Mouse (Mus musculus): Measurements from ENCODE around the gene Gli3.

Gene Gli3

GRCm38 (mm10) chr13:15495820-15496219 is 32.8 kb downstream of the Gli3 start:
- no peak for DNase-seq

DNA sequence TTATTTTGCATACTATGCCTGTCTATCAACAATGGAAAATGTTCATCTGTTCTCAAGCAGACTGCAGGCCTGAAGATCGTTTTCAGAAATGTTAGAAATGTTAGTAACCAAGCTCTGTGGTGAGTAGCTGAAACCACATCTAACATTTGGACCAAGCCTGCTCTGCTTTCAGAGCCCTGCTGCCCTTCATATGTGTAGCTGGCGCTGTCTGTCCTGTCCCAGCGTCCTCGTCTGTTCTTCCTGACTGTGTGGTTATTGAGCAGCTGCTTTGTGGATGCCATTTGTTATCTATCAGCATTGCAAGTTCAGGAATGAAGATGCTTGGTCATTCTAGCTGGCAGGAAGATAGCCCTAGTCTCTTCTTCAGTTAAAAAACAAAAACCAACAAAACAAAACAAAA is 35.3 kb downstream of the Gli3 start:
- DNase-seq: no peak

- no peak for DNase-seq
Measured at GRCm38 (mm10) chr13:15510925-15511324, 47.9 kb downstream of the Gli3 start.

- DNase-seq: no peak
Measured at GRCm38 (mm10) chr13:15513114-15513513, 50.1 kb downstream of the Gli3 start.

DNA sequence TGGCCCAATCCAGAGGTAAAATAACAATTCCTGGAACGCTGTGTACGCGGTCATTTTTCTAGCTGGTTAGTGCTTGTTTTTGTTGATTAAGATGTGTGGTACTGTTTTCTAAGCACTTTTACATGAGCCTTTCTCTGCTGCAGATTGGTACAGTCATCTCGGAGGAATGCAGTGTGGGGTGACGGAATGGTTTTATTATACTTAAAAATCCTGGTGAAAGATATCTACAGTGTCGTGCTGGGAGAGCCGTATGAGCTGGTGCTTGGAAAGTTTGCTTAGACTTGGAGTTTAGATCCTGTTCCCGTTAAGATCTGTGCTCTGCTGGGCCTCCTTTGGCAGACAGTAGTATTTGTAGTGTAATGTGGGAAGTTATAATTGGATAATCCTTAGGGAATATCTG is 51.0 kb downstream of the Gli3 start:
- no peak for DNase-seq

DNA sequence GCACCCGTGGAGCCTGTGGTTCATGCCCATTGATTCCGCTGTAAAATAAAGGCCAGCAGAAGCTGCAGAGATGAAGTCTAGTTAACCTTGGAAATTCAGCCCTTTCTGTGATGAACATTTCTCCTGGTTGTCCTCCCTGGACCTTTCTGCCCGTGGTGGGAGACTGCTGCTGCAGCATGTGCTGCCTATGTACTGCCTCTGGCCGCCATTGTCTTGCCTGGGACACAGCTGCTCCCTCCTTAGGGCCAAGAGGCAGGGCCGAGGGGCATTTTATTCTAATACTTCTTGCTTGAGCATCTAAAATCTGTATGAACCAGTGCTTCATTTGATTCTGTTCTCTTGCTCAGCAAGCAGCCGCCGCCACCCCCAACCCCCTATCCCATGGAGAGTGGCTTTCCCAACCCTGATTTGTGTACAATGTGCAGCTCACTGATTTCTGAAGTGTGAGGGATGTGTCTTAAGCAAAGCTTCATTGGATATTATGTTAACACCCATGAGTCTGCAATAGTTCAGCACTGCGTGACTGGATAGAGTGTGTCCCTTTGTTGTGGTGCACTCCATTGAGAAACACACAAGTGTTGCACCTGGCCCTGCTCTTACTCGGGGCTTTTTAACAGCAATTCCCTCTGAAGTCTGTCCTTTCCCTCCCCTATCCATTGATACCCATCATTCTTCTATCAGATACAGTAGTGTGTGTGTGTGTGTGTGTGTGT is 54.2 kb downstream of the Gli3 start:
- no peak for DNase-seq

- peak in 1 of 2 experiments; percentile 5 for DNase-seq
Measured at GRCm38 (mm10) chr13:15520353-15520752, 57.3 kb downstream of the Gli3 start.

- no peak for DNase-seq
Measured at GRCm38 (mm10) chr13:15522153-15522552, 59.1 kb downstream of the Gli3 start.

DNA sequence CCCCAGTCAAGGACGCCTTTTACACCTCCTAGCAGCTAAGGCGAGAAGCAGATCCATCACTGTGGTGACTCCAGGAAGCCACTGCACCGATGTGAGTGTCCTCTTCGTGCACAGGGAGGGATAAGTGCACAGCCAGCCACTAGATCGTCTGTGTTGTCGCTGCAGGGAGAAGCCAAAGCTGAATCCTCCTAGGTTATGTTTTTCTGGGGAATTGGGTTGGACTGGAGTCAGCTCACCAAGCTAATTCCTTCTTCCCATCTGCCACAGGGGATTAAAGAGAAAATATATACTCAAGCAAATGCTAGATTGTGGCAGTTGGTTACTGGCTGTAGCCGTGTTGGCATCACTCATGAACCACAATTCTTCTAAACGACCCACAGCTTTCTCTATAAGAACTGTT is 61.2 kb downstream of the Gli3 start:
- DNase-seq: no peak

- DNase-seq: no peak
Measured at GRCm38 (mm10) chr13:15526691-15527090, 63.7 kb downstream of the Gli3 start.

GRCm38 (mm10) chr13:15531568-15531967 is 68.5 kb downstream of the Gli3 start:
- no peak for DNase-seq

DNA sequence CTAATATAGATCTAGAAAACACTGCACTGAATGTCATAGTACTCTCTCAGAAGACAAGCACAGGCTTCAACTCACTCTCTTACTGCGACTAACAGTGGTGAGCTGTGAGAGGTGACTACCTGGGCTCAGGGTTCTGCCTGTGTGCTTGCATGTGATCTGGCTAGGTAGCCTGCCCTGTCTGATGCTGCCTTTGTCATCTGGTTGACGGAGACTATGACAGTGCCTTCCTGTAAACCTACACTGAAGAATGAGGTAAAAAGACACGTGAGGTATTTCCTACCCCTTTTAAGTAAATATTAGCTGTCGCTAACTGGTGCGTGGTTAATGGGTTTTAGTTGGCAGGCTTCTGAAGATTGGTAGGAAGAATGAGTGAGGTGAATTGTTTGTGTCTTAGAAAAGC is 74.2 kb downstream of the Gli3 start:
- DNase-seq: no peak

- peak in 1 of 2 experiments; percentile 36 for DNase-seq
Measured at GRCm38 (mm10) chr13:15537611-15538010, 74.6 kb downstream of the Gli3 start.

DNA sequence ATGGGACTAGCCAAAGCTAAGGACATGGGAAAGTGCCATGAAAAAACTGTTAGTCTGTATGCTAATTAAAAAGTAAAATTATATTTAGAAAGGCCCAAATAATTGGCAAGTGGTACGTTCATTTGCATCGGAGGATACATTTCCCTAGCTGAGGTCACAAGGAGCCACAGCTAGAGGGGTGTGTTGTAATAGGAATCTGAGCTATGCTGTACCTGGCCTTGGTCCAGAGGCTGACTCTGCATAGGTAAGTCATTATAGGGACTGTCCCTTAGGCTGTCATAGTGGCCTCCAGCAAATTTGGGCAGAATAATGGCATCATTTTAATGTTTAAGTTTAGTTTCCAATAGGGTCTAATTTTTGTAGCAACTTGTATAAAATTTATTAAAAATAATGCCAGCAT is 75.4 kb downstream of the Gli3 start:
- DNase-seq: no peak

DNA sequence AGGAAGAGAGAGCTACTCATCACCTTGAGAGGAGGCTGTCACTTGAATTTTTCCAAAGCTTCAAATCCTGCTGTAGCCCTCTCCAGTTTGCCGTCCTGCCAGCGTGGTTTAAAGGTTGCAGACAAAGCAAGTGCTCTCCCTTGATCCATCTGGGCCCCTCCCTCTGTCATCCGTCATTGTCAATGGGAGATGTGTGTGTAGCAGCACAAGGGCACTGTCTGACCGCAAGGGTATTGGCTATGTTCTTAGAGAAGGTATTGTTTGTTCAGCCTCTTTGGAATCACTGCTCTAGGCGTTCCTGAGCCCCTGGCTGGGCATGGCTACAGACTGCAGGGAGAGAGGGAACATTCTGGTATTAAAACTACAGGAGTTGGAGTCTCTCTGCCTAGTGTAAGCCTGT is 79.0 kb downstream of the Gli3 start:
- no peak for DNase-seq

DNA sequence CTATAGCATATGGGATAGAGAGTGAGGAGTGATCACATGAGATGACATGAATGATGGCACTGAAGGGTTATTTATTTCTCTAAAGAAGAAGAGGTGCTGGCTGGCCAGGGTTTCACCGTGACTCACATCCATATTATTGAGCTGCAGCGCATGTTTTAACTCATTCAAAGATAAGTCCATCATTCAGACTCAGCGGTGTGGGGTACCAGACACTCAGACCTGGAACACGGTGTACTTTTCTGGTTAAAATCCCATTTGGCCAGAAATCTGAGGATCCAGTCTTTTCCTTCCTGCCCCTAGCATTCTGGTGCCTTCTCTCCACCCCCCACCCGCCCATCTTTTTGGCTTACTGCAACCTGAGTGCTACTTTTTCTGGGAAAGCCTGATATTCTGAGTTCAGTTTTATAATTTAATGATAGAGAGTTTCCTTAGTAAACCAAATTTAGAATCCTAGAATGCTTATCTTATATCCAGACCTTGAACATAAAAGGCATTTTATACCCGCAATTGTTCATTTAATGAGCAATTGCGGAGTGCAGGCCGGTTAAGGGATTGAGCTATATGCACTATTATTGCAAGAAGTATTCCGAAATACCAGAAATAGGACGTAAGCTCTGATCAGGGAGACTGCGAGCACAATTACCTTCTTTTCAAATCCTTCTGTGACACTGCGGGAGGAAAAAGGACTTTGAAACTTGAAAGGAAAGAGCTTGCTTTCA is 80.3 kb downstream of the Gli3 start:
- DNase-seq: no peak

GRCm38 (mm10) chr13:15543888-15544640 is 81.0 kb downstream of the Gli3 start:
- no peak for DNase-seq

- no peak for DNase-seq
Measured at GRCm38 (mm10) chr13:15545346-15545896, 82.4 kb downstream of the Gli3 start.

- no peak for DNase-seq
Measured at GRCm38 (mm10) chr13:15546258-15546657, 83.2 kb downstream of the Gli3 start.

- no peak for DNase-seq
Measured at GRCm38 (mm10) chr13:15549466-15549865, 86.4 kb downstream of the Gli3 start.

- DNase-seq: no peak
Measured at GRCm38 (mm10) chr13:15550027-15550602, 87.1 kb downstream of the Gli3 start.

DNA sequence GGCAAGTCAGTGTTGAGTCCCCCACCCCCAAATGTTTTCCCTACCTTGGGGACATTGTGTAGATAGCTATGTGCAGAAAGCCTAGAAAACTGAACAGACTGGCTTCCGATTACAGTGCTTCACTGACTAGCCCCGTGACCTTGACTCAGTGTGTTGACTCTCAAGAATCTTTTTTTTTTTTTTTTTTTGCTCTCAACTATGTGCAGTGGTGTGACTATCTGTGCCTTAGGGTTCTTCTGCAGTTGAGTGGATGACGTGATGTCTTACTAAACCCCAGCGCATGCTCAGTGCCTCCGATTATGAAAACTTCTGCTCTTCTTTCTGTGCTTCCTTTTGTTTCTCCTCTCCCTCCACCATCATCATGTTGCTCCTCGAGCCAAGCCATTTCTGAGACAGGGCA is 87.7 kb downstream of the Gli3 start:
- no peak for DNase-seq

GRCm38 (mm10) chr13:15552009-15552408 is 89.0 kb downstream of the Gli3 start:
- no peak for DNase-seq

All from cerebellum, postnatal 25 days (tissue).